Mouse (Mus musculus): ENCODE results near the gene Ets1.

Ets1 gene

DNA sequence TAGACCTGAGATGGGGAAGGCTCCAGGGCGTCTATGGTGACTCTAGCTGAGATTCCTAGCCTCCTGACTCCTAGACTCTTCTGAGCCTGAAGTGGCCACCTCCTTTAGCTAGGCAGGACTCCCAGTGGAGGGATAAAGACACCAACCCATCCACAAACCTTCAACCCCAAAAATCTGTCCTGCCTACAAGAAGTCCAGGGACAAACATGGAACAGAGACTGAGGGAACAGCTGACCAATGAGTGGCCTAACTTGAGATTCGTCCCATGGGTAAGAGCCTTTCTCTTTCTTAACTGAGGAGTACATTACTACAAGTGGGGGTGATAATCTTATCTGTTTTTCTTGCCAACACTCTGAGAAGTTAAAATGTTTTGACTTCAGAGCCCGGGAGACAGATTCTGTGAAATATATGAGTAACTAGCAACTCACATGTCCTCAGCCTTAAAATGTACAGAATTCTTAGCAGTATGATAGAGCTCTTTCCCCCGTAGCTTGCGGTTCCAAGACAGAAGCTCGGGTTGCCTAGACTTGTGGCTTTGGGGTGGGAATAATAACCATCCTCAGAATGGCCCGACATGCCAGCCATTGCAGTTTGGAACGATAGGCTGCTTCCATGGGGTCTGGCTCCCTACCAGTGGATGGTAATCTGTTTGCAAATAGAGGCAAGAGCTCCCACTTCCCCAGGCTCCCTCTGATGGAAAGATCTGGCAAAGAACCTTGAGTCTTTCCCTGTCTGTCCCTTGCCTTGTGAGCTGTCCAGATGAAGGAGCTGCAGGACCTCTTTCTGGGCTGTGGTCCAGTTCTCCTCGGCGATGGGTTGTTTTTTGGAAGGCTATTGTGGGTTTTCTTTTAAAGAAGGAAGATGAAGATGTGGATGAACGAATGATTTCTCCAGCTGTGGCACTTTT is 30.8 kb downstream of the Ets1 start:
- peak; percentile 31 for DNase-seq (ENCODE audit: low read depth)

DNA sequence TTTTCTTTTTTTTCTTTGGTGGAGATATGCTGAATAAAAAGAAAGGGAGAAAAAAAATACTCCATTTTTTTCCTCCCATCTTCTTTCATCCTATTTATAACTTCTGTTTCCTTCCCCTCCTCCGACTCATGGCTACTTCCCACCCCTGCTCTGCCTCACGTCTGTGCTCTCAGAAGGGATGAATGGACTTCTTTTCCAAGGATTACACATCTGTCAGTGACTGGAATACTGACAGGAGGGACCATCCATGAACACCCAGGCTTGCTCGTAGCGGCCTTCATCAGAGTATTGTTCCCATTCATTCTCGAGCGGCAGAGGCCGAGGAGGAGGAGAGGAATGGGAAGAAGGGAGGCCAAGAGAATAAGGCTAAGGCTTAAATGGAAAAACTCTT is 31.5 kb downstream of the Ets1 start:
- no peak for DNase-seq (ENCODE audit: low read depth)

DNA sequence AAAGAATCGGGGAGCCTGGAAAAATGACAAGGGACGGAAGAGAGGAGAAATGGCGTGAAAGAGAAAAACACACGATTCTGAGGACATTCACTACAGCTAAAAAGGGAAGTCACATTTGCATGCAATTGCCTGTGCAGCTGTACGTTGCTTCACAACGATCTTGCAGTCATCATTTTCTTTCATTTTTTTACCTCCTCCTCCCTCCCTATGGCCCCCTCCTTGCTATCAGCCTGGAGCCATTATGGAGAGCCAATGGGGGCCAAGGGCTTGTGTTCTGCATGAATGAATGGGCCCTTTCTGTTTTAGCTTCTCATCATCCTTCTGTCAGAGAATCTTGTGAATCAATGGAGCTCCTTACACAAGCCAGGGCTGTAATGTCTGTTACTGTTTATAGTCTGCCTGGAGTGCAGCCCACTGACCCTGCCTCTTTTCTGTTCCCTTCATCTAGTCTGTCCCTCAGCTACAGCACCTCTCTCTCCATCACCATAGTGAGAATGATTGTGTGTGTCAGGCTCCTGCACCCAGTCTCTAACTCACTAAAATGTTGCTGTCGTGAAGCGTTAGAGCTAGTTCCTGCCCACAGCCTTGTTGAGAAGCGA is 32.2 kb downstream of the Ets1 start:
- DNase-seq (ENCODE audit: low read depth): peak; percentile 49

GRCm38 (mm10) chr9:32669397-32669796 is 33.4 kb downstream of the Ets1 start:
- DNase-seq (ENCODE audit: low read depth): peak; percentile 43

- peak; percentile 80 for DNase-seq (ENCODE audit: low read depth)
Observed at GRCm38 (mm10) chr9:32671970-32672859, 36.2 kb downstream of the Ets1 start.

DNA sequence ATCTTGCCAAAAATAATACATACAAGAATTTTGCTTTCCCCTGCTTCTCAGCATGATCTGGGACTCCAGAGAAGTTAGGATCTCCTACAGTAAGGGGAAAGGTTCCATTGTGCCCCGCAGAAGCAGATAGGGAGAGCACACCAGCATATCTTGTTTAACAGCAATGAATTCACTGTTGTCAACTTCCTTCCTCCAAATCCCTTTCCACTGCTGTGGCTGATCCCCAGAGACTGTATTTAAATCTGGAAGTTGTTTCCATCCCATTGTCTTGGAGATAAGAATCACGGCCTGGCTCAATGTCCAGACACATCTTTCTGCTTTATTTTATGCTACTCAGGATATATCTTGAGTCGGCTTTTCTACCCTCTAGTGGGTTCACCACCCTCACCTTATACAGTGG is 37.9 kb downstream of the Ets1 start:
- no peak for DNase-seq (ENCODE audit: low read depth)

DNA sequence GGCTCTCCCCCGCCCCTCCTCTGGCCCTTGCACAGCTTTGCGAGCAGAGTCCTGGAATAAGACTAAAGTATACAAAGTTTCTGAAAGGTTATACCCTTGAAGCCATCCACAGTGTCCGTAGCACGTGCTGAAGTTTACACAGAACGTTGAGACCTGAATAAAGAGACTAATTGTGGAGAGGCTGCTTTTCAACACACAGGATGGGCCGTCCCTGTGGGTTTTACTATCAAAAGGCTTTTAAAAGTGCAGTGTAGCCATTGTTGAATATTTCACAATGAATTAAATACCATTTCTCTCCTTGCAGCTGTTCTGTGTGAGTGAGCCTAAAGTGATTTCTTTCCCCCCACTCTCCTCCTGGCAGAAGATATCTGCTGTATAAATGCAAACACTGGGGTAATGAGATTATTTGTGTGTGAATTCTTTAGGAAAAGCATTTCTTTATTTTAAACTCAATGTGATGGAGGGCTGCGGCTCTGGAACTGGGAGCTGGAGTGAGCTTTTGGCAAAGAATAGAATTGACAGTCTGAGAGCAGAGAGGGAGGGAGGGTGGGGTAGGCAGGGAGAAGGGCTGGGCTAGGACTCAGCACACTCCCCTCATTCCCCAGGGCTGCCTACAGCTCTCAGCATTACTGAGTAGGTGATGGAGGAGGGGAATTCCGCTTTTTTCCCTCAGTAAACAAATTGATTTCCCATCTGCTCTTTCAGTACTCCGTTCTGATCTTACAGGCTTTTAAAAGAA is 39.8 kb downstream of the Ets1 start:
- DNase-seq (ENCODE audit: low read depth): peak; percentile 22

- peak; percentile 48 for DNase-seq (ENCODE audit: low read depth)
Observed at GRCm38 (mm10) chr9:32676480-32676879, 40.5 kb downstream of the Ets1 start.

- peak; percentile 46 for DNase-seq (ENCODE audit: low read depth)
Observed at GRCm38 (mm10) chr9:32677646-32678045, 41.6 kb downstream of the Ets1 start.

GRCm38 (mm10) chr9:32678120-32678757 is 42.2 kb downstream of the Ets1 start:
- no peak for DNase-seq (ENCODE audit: low read depth)

- no peak for DNase-seq (ENCODE audit: low read depth)
Observed at GRCm38 (mm10) chr9:32679531-32679930, 43.5 kb downstream of the Ets1 start.

DNA sequence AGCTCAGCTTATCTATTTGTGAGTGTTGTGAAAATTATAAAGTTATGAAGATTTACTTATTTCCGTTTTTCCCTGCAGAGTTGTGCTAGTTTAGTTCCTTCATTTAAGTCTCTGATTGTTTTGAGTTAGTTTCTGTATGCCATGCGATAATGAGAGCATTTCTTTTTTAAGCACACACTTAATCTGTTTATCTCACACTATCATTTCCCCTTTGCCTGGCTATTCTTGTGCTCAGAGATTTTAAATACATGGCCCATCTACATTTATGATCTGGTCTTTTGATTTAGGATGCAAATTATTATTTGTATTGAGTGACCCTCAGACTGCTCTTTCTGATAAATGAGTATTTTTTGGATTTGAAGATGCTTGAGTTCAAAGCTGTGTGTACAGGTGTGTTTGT is 44.2 kb downstream of the Ets1 start:
- no peak for DNase-seq (ENCODE audit: low read depth)

- no peak for DNase-seq (ENCODE audit: low read depth)
Observed at GRCm38 (mm10) chr9:32685793-32686558, 50.0 kb downstream of the Ets1 start.

DNA sequence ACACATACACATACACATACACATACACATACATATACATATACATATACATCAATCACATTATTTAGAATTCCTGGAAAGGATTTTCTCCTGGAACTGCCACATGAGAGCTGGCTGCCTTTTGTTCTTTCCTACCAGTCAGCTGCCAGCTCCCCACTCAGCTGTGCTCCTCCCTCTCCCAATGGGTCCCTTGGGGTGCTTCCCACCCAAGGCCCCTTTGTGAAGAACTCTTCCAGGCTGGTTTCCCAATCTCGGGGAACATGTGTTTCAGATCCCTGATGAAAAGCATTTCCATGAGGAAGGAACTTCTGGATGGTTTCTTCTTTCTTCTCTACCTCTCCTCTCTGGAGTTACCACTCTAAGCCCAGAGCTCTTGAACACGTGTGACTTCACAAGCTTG is 52.3 kb downstream of the Ets1 start:
- no peak for DNase-seq (ENCODE audit: low read depth)

DNA sequence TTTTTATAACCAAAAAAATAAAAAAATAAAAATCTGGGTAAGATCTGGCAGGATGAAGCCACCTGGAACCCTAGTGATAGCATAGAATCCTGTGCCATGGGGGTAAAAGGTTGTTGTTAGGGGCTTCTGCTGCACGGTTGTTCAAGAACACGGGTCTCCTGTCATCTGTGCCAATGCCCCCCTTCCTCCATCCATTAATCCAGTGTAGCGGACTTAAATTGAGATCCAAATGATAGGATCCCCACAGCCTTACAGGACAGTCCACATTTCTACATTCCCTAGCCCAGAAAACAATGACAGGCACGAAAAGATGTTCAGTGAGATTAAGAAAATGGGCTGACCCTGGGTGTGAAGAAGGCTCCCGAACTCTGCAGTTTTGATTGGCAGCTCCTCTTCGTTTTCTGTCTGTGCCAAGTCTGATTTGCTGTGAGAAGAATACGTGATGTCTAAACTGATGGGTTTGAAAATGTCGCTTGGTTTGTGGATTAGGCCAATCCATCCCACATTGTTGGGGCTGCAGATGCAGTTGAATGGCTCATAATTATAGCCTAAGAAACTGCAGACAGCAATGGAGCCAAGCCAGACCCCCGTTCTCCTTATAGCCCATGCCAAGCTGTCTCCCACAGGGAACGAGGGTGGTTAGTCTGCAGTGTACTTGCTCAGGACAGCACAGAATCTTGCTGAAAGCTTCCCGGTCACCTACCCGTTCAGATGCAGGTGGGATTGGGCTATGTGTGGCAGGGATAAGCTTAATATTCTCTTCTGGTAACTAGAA is 55.3 kb downstream of the Ets1 start:
- DNase-seq (ENCODE audit: low read depth): no peak

GRCm38 (mm10) chr9:32692944-32693343 is 56.9 kb downstream of the Ets1 start:
- peak; percentile 73 for DNase-seq (ENCODE audit: low read depth)

DNA sequence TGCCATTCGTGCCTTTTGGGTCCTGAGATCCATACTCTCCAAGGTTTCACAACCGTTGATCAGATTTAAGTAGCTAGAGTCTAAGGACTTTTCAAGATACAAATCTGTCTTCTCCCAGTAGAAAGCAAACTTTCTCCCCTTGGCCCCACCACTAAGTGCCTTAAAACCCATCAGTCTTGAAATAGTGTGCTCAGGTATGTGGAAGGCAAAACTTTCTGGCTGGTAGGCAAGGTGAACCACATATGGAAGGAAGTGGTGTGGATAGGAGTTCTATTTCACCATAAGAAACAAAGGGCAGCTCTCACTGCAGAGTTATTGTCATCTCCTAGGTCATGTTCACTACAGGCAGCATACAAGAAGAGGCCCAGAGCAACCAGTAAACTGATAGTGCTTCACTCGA is 57.4 kb downstream of the Ets1 start:
- DNase-seq (ENCODE audit: low read depth): peak; percentile 73

DNA sequence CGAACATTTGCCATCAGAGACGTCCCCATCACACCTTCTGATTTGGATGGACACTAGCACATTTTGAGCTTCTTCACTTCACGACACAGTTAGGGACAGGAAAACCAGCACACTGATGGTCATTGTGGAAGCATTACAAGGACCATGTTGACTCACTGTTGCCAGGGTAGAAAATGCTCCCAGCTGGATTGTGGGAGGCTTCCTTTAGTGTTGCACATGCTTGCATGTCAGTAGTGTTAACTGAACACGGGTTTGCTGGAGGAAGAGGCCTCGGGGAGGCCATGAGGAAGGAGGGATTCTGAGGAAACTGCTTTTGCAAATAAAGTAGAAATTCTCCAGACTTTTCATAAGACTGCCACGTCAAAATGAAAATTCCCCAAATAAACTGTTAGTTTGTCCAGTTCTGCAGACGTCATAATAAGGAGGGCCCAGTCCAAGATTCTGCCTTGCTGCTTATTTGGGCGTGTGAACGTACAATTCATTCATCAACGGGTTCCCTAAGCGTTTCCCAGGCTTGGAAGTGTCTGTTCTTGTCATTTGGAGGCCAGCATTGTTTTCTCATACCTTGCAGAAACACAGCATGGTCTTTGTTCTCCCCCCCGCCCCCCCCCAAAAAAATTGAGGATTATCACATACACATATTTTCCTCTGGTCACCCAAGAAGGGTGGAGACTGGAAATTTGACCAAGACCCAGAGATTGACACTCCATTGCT is 58.2 kb downstream of the Ets1 start:
- DNase-seq (ENCODE audit: low read depth): peak; percentile 61

DNA sequence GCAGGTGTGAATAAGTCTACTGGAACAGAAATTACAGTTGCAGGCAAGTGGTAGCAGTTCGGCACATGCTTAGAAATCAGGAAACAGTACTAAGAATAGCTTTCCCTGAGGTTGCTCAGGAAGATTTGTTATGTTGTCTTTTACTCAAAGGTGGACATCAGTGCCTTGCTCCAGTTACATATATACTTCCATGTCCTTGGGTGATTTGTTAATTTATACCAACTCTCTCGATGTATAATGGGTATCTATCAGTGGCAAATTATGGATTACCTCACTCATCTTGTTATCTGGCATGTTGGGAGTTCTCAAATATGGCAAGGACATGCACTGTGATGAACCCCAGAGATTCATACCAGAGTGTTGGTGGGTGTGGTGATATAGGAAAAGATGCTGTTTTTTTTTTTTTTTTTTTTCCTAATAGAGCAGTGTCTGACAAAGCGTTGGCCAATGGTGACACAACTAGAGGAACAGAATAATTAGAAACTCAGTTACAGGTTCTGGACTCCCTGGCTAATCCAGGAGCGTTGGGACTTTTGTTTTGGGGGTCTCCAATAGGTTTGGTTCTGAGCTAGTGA is 59.0 kb downstream of the Ets1 start:
- peak; percentile 65 for DNase-seq (ENCODE audit: low read depth)
